Mouse (Mus musculus) monocyte, adult 5-6 weeks (primary cell): ENCODE measurements around the gene Sirt6. TPM values are rescaled to one million over a fixed set of nuclear protein-coding genes. Genes with fewer than 3 reads are reported as not detected.
"Not testable (repeated sequence)": the region's sequence is repeated elsewhere in the genome, so short reads cannot be mapped to it uniquely, and the experiment has no call there.

Experiments
- ATAC-seq: fragments of 153-309, 156-312 bp; replicated peaks from 2 replicates; pipeline ENCODE4 v1.8.0; 2017; ENCODE audit warnings: mild to moderate bottlenecking; ENCODE audit not compliant: low TSS enrichment, insufficient number of reproducible peaks, severe bottlenecking, poor library complexity, low FRiP score
- total RNA-seq: library from RNA; stranded (forward); fragments of 200-1000, 200-491, 200-594 nt; gene quantifications from 3 replicates; pipeline ENCODE4 v1.2.3, GENCODE M21; 2017

Gene Sirt6
- total RNA-seq, result 4.8 to 5.8 TPM (median 5.0 TPM) in 3 replicates

DNA sequence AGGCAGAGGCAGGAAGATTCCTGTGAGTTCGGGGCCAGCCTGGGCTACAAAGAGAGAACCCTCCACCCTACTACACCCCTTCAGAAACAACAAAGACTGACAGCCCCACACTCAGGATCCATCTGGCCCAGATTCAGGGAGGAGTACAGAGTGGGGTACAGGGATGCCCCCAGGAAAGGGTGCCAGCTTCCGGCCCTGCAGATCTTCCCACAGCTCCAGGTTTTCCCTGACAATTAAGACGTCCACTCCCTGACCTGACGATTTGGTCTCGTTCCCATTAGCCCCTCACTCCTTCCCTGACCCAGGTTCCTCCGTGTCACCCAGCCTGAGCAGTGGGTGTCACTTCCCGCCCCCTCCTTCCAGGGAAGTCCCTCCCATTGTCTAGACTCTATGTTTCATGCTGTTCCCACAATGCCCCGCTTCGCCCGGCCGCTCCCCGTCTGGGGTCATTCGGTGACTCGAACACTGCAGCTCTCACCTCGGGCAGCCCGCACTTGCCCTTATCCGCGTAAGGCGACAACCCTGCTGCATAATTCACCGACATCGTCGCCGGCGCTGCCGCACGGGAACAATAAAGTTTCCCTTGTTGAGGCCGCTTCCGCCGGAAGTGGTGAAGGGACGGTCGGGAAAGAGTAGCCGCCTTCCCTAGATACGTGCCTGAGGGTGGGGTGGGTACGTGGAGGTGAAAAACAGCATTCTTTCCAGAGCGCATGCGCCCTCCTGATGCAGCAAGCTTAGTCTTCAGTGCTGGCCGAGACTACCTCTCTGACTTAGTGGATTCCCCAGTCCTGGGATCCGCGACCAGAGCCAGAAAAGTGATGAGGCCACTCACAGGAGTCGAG lies at the start of gene Sirt6:
Gene Sirt6 (minus strand): TSS at position 804 of the 842 bp plus-strand sequence.
- peak; percentile 75 for ATAC-seq

DNA sequence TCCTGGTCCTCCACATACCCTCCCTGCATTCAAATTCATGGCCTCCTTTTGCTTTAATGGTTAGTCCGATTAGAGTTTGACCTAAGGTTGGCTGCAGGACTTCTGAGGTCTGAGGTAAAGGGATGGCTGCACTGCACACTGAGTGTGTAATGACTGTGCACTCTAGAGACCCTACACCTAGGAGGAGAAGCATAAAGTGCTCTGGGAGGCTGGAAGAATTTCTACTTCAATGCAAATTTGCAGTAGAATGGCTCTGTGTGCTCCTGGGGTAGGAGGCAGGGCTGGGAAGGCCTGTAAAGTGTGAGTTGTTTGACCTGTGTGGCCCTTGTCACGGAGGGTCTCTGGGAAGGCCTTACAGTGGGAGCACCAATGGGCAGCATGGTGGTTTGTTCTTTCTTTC lies 28.6 kb upstream of the Sirt6 start:
- ATAC-seq, result no peak

- ATAC-seq, result no peak
These were observed 27.6 kb upstream of the Sirt6 start for GRCm38 (mm10) chr10:81655178-81655577.

- peak; percentile 92 for ATAC-seq
These were observed 21.5 kb upstream of the Sirt6 start, which contains the start of gene Gm10778 for GRCm38 (mm10) chr10:81648803-81649775. Gene Gm10778 (plus strand): TSS chr10:81649059.

- no peak for ATAC-seq
These were observed 18.5 kb upstream of the Sirt6 start for GRCm38 (mm10) chr10:81646015-81646555.

DNA sequence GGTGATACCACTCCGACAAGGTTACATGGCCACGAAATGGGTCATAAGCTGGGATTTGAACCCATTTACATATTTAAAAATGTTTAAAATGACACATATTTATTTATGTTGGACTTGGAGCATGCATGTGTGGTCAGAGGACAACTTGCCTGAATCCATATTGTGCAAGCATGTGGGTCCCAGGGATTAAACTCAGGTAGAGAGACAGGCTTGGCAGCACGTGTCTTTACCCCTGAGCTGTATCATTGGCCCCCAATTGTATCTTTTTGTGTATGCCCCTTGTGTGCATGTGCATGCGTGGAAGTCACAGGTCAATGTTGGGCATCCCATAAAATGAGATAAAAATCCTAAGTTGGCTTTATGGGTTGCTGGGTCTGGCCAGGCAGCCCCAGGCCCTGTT lies 17.8 kb upstream of the Sirt6 start:
- no peak for ATAC-seq

DNA sequence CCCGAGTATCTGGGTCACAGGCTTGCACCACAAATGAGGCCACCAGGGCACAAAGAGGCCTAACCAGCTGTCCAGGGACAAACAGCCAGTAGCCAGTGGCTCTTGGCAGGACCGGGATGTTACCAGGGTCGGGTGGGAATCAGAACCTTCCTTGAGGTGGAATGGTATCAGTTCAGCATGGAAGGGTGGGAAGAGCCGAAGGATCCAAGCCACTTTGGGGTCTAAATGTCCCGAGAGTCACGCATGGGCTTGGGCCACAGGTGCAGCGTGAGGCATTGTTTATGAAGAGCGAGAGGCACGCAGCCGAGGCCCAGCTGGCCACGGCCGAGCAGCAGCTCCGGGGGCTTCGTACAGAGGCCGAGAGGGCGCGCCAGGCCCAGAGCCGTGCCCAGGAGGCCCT lies 17.1 kb upstream of the Sirt6 start:
- ATAC-seq, result no peak

- ATAC-seq, result no peak
These were observed 16.6 kb upstream of the Sirt6 start for GRCm38 (mm10) chr10:81644162-81644561.

DNA sequence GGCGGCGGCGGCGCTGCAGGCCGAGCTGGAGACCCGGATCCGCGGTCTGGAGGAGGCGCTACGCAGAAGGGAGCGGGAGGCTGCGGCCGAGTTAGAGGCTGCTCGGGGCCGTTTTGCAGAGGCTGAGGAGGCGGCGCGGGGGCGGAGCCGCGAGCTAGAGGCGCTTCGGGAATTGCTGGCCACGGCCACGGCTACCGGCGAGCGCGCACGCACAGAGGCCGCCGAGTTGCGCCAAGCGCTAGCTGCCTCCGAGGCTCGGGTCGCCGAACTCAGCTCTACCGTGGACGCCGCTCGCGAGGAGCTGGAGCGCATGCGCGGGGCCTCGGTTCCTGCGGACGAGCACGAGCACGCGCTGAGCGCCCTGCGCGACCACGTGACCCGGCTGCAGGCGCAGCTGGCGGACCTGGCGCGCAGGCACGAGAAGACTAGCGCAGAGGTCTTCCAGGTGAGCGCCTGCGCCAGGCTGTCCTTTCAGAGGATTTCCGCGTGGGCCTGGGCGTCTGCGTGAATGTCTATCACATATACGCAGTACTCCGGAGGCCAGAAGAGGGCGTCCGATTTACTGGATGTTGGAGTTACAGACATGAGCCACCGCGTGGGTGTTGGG lies 16.0 kb upstream of the Sirt6 start:
- peak; percentile 32 for ATAC-seq

DNA sequence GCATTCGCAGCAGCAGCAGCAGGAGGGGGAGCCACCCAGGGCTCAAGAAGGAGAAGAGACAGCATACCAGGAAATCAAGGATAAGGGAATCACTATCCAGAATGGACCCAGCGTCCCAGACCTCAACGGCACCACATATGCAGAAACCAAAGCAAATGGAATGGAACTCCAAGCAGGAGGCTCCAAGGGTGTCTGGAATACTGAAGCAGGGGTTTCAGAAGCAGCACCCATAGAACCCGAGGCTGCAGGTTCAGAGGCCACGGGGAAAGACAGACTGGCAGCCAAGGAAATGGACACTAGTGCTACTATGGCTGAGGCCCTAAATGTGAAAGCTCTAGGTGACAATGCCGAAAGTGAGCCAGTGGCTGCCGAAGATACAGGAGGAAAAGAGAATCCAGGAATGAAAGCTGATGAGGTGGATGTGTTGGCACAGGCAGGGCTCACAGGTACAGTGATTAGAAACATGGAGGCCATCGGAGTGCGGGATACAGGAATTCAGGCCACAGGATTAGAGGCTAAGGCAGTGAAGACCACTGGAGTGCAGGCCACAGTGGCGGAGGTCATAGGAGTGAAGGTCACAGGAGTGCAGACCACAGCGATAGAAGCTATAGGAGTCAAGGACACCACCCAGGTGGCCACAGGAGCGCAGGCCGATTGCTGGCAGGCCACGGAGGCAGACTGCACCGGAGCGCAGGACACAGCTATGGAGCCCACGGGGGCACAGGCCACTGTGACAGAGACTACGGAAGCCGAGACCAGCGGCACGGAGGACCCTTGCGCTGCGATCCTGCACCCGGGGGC lies 15.3 kb upstream of the Sirt6 start:
- no peak for ATAC-seq

DNA sequence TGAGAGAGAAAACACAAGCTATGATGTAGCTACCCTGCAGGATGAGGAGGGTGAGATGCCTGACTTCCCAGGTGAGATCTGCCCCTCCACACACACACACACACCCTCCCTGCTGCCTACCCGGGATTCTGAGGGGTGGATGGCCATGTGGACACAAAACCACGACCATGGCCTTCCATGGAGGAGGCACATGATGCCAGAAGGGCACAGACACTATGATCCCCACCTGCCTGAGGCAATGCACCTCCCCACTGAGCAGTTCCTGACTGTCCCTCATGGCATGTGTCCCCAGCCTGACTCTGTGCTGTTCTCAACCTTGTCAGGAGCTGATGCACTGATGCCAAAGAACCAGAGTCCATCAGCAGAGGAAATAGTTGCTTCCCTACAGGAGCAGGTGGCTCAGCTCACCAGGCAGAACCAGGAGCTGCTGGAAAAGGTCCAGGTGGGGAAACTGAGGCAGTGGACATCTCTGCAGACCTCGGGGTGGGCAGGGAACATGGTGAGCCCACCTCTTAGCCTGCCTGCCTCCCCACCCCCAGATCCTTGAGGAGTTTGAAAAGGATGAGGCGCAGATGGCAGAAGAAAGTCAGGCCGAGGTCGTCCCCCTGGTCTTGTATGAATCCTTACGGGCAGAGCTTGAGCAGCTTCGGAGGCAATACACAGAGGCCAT lies 14.5 kb upstream of the Sirt6 start:
- no peak for ATAC-seq

DNA sequence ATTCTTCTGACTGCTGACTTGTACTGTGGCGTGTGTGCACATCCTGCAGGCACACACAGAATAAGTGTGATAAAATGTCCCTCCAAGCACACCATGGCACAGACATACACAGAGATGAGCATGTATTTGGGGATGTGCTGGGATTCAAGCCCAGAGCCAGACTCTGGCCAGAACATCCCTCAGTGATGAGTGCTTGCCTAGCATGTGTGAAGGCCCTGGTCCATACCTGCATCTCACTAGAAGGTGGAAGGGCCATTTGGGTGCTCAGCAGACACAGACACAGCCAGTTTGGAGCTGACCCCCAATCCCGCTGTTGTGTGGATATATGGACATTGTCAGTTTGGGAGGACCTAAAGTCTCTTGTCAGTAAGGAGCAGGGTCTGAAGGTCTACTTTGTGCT lies 14.0 kb upstream of the Sirt6 start:
- ATAC-seq, result no peak

GRCm38 (mm10) chr10:81640825-81641224 lies 13.2 kb upstream of the Sirt6 start:
- ATAC-seq, result not testable (repeated sequence)

DNA sequence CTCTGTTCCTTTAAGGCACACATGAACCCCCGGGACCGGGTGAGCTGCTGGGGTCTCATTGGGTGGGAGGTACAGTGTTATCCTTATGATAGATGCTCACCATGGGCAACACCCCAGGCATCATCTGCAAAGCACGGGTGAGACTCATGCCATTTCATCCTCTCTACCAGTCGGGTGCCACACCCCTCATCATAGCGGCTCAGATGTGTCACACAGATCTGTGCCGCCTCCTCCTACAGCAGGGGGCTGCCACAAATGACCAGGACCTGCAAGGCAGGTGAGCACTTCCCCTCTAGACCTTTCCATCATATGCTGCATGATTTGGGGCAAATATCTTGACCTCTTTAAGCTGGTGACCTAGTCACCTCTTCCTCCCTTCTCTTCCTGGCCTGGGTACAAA lies 10.5 kb upstream of the Sirt6 start:
- no peak for ATAC-seq

DNA sequence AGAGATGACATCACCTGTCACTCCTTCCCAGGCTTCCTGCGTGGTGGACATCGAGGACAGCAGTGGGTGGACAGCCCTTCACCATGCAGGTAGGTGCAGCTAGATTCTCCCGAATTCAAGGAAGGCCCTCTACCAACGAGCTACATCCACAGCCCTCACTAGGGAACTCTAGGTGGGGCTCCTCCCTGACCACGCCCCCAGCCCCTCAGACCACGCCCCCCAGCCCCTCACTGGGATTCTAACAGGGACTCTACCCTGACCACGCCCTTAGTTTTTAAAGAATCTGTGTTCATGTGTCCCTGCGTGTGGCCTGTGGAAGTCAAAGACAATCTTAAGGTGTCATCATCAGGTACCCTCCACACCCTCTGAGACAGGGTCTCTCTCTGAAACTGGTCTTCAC lies 8.7 kb upstream of the Sirt6 start:
- ATAC-seq, result no peak

GRCm38 (mm10) chr10:81633253-81634099 lies 5.9 kb upstream of the Sirt6 start:
- peak; percentile 79 for ATAC-seq

GRCm38 (mm10) chr10:81628390-81628789 lies 793 bp upstream of the Sirt6 start, which contains the start of gene Ankrd24:
Gene Ankrd24 (plus strand): TSS chr10:81628540.
- no peak for ATAC-seq
